Mouse (Mus musculus) CH12.LX (cell line): ENCODE data around the gene Vps53.

ENCODE experiments used
- CTCF ChIP-seq, 2 experiments: IDR thresholded peaks in 1 of 2; conservative IDR thresholded peaks in 1 of 2; 2 replicates each; pipeline ENCODE4 v1.5.1; 2011 to 2012; ENCODE audit warnings: low read depth in 2 of 2, low read length in 2 of 2, improper control_type of control experiment in 1 of 2, inconsistent platforms in 1 of 2, mild to moderate bottlenecking in 1 of 2, moderate library complexity in 1 of 2
- ETS1 ChIP-seq: conservative IDR thresholded peaks from 2 replicates; pipeline ENCODE4 v1.6.1; 2012; ENCODE audit warnings: low read depth, mild to moderate bottlenecking, inconsistent platforms, low read length, improper control_type of control experiment, moderate library complexity
- NELFE ChIP-seq: IDR thresholded peaks from 2 replicates; pipeline ENCODE4 v1.6.1; 2011; ENCODE audit warnings: low read depth, low read length, improper control_type of control experiment
- NRF1 ChIP-seq: IDR thresholded peaks from 2 replicates; pipeline ENCODE4 v1.6.1; 2014; ENCODE audit warnings: low read depth, mild to moderate bottlenecking, inconsistent platforms, low read length, improper control_type of control experiment, moderate library complexity
- PAX5 ChIP-seq: IDR thresholded peaks from 2 replicates; pipeline ENCODE4 v1.6.1; 2012; ENCODE audit warnings: low read length, inconsistent platforms, mixed read lengths
- POLR2A ChIP-seq: IDR thresholded peaks from 2 replicates; pipeline ENCODE4 v1.6.1; 2011; ENCODE audit warnings: low read depth, mild to moderate bottlenecking, improper control_type of control experiment, low read length
- RAD21 ChIP-seq: IDR thresholded peaks from 2 replicates; pipeline ENCODE4 v1.6.1; 2011; ENCODE audit warnings: low read depth, mild to moderate bottlenecking, low read length, improper control_type of control experiment, moderate library complexity
- ZC3H11A ChIP-seq: IDR thresholded peaks from 2 replicates; pipeline ENCODE4 v1.6.1; 2012; ENCODE audit warnings: low read depth, mild to moderate bottlenecking, inconsistent platforms, low read length, improper control_type of control experiment
- ZNF384 ChIP-seq: IDR thresholded peaks from 2 replicates; pipeline ENCODE4 v1.6.1; 2012; ENCODE audit warnings: low read depth, low read length, improper control_type of control experiment, inconsistent platforms

- TF ChIP-seq ZNF384 (no peak), PAX5 (no peak), POLR2A (no peak), ZC3H11A (no peak), ETS1 (no peak), CTCF (conservative IDR thresholded peaks at IDR 0.05 in 1 of 2, IDR thresholded peaks at IDR 0.05 in 1 of 2; ENCODE audit: low read depth in 2 of 2, low read length in 2 of 2) (no peak), RAD21 (no peak), NRF1 (no peak), NELFE (no peak)
These were observed 113.8 kb downstream of the Vps53 start for GRCm38 (mm10) chr11:76065521-76066095.
